Mouse (Mus musculus) liver, embryonic 14.5 days (tissue): ENCODE measurements around the gene Nxpe4.

Experiments used
- CTCF ChIP-seq: IDR thresholded peaks from 2 replicates; pipeline ENCODE4 v1.5.1; 2016; ENCODE audit warnings: antibody characterized with exemption, low read depth, control low read depth
- EP300 ChIP-seq: IDR thresholded peaks from 2 replicates; pipeline ENCODE4 v1.6.1; 2016; ENCODE audit warnings: antibody characterized with exemption, low read depth

DNA sequence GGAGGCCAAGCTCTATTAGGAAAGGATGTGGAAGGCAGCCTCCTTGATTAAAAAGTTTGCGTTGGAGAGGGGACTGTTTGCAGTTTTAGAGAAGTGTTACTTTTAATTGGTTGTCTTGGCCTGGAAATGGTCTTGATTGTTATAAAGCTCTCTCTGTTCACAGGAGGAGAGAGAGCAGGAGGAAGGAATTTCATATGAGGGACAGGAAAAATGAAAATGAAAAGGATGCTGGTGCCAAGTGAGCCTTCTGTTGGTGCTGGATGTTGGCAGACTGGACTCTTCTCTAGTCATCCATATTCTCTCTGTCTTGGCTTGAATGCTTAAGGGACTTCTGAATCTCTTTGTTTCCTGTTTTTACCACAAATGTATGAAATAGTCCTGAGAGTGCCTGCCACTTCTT, 106.1 kb downstream of the Nxpe4 start:
- TF ChIP-seq CTCF, result no peak
- no peak for TF ChIP-seq EP300
